ENCODE assay signal across 1 mouse cellular context in the genomic region with DNA sequence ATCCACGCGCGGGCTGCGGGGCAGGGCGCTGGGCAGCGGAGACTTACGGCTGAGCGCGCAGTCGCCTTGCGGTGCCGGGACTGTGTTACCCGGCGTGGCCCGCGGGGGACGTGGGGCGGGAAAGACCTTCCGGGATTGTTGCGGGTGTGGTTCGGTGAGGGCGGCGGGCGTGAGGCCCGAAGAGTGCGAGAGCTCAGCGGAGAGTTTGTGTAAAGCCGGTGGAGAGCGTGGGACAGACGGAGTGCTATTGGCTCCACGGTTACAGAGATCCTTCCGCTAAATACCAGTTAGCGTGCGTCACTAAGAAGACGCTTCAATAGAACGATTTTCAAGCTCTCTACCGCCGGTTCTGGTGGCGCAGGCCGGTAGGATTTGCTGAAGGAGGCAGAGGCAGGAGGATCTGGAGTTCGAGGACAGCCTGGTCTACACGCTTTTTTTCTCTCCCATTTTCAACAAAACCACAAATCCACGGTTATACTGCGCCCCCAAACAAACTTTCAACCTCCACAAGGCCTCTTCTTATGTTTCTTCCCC.
TF ChIP-seq lines count a peak whose summit lies in the region.

No protein-coding gene starts in this region.

TF ChIP-seq in CH12.LX, 34 proteins besides CTCF, POLR2A, EP300 and RAD21:
- TF ChIP-seq JUN (IDR thresholded peaks at IDR 0.05; ENCODE audit: insufficient read depth, low read depth, low read length) (no peak), ELF1 (IDR thresholded peaks at IDR 0.05; ENCODE audit: low read depth, low read length) (peak; percentile 96), POLR2AphosphoS2 (IDR thresholded peaks at IDR 0.05; ENCODE audit: low read depth, low read length) (peak; percentile 67; the same call in 1 of the 2 replicates), MYC (IDR thresholded peaks at IDR 0.05; ENCODE audit: low read depth, low read length) (no peak), NRF1 (IDR thresholded peaks at IDR 0.05; ENCODE audit: low read depth, low read length) (peak; percentile 64), KAT2A (IDR thresholded peaks at IDR 0.05; ENCODE audit: insufficient replicate concordance, low read length) (peak; percentile 64; the same call in 1 of the 2 replicates), MEF2A (IDR thresholded peaks at IDR 0.05; ENCODE audit: borderline replicate concordance, low read depth, low read length) (peak; percentile 31; the same call in 1 of the 2 replicates), TBP (conservative IDR thresholded peaks at IDR 0.05; ENCODE audit: low read depth, low read length) (peak; percentile 99), MAFK (IDR thresholded peaks at IDR 0.05; ENCODE audit: insufficient replicate concordance, low read length) (peak; percentile 92; the same call in 1 of the 2 replicates), ZKSCAN1 (IDR thresholded peaks at IDR 0.05; ENCODE audit: borderline replicate concordance, low read depth, low read length) (no peak), CHD1 (IDR thresholded peaks at IDR 0.05; ENCODE audit: low read depth, low read length) (no peak), E2F4 (IDR thresholded peaks at IDR 0.05; ENCODE audit: insufficient replicate concordance, low read depth, low read length) (no peak), UBTF (IDR thresholded peaks at IDR 0.05; ENCODE audit: low read depth, low read length) (peak; percentile 69)
